Mouse (Mus musculus) gastrocnemius, adult 18-20 months (tissue): ENCODE results near the gene Ampd3. TPM values are rescaled to one million over a fixed set of nuclear protein-coding genes. Genes with fewer than 3 reads are reported as not detected.

Experiments
- DNase-seq: peaks from one replicate; pipeline ENCODE4 v3.0.0; 2021; ENCODE audit warnings: low spot score
- total RNA-seq, 2 experiments: library from RNA; stranded (reverse); gene quantifications; 2 replicates each; pipeline ENCODE4 v1.2.3; 2021

The Ampd3 gene
- total RNA-seq, 2 experiments from 2014 or later = 10.8 to 15.2 TPM

- DNase-seq = no peak
These were observed 1.1 kb downstream of the Ampd3 start for GRCm38 (mm10) chr7:110769094-110769493.

GRCm38 (mm10) chr7:110770949-110771348 lies 2.9 kb downstream of the Ampd3 start:
- DNase-seq = no peak

GRCm38 (mm10) chr7:110772343-110772742 lies 4.3 kb downstream of the Ampd3 start:
- DNase-seq = peak; percentile 55

- peak; percentile 73 for DNase-seq
These were observed 5.4 kb downstream of the Ampd3 start for GRCm38 (mm10) chr7:110773204-110774002.

- DNase-seq = peak; percentile 80
These were observed 6.1 kb downstream of the Ampd3 start for GRCm38 (mm10) chr7:110774077-110774476.

GRCm38 (mm10) chr7:110774674-110775073 lies 6.7 kb downstream of the Ampd3 start:
- DNase-seq = no peak

GRCm38 (mm10) chr7:110777146-110778001 lies 9.4 kb downstream of the Ampd3 start:
- DNase-seq = no peak

GRCm38 (mm10) chr7:110778933-110779332 lies 10.9 kb downstream of the Ampd3 start:
- no peak for DNase-seq

GRCm38 (mm10) chr7:110779605-110780111 lies 11.7 kb downstream of the Ampd3 start:
- DNase-seq = no peak

GRCm38 (mm10) chr7:110780520-110780919 lies 12.5 kb downstream of the Ampd3 start:
- DNase-seq = no peak

- no peak for DNase-seq
These were observed 13.3 kb downstream of the Ampd3 start for GRCm38 (mm10) chr7:110781231-110781711.

GRCm38 (mm10) chr7:110782135-110782534 lies 14.1 kb downstream of the Ampd3 start:
- DNase-seq = no peak

GRCm38 (mm10) chr7:110782845-110783478 lies 15.0 kb downstream of the Ampd3 start:
- DNase-seq = peak; percentile 39

GRCm38 (mm10) chr7:110784965-110785364 lies 17.0 kb downstream of the Ampd3 start:
- DNase-seq = peak; percentile 54

GRCm38 (mm10) chr7:110785741-110786146 lies 17.7 kb downstream of the Ampd3 start:
- no peak for DNase-seq

GRCm38 (mm10) chr7:110787310-110787709 lies 19.3 kb downstream of the Ampd3 start:
- peak; percentile 58 for DNase-seq

- no peak for DNase-seq
These were observed 22.9 kb downstream of the Ampd3 start for GRCm38 (mm10) chr7:110790878-110791277.

GRCm38 (mm10) chr7:110792201-110792600 lies 24.2 kb downstream of the Ampd3 start:
- no peak for DNase-seq

- no peak for DNase-seq
These were observed 24.8 kb downstream of the Ampd3 start for GRCm38 (mm10) chr7:110792834-110793233.

GRCm38 (mm10) chr7:110794722-110795121 lies 26.7 kb downstream of the Ampd3 start:
- DNase-seq = no peak

- no peak for DNase-seq
These were observed 28.5 kb downstream of the Ampd3 start for GRCm38 (mm10) chr7:110796367-110797051.
